Mouse (Mus musculus): ENCODE results near the gene Sertad2. TPM values are rescaled to one million over a fixed set of nuclear protein-coding genes. Genes with fewer than 3 reads are reported as not detected.

The Sertad2 gene
- polyA plus RNA-seq, 1 experiment, result 57.1 TPM

- no peak for DNase-seq
- no peak for TF ChIP-seq POLR2A (IDR thresholded peaks at IDR 0.05; ENCODE audit: borderline replicate concordance, extremely low read depth, low read depth, low read length)
- TF ChIP-seq CTCF (IDR thresholded peaks at IDR 0.05; ENCODE audit: insufficient read depth, low read length), result no peak
- whole genome bisulfite sequencing, result 60% methylated on average over 6 of the region's 6 CpGs
- Histone ChIP-seq H3K4me3 (replicated peaks; ENCODE audit: extremely low read depth, low read depth, low read length) (no peak overlapping the region), H3K4me1 (ENCODE audit: control insufficient read depth, insufficient read depth, low read length) (peaks cover 8% of the 10 kb centered on the region)
Measured at GRCm38 (mm10) chr11:20646142-20646541, 103.1 kb downstream of the Sertad2 start.

GRCm38 (mm10) chr11:20646986-20647726 is 104.1 kb downstream of the Sertad2 start:
- H3K4me1 ChIP-seq (ENCODE audit: control insufficient read depth, insufficient read depth, low read length), result peaks cover 8% of the 10 kb centered on the region
- no peak for DNase-seq
- H3K4me3 ChIP-seq (replicated peaks; ENCODE audit: extremely low read depth, low read depth, low read length), result no peak overlapping the region
- WGBS, result 51% methylated on average over 10 of the region's 10 CpGs
- TF ChIP-seq CTCF (IDR thresholded peaks at IDR 0.05; ENCODE audit: insufficient read depth, low read length), result no peak
- TF ChIP-seq POLR2A (IDR thresholded peaks at IDR 0.05; ENCODE audit: borderline replicate concordance, extremely low read depth, low read depth, low read length), result no peak

GRCm38 (mm10) chr11:20647902-20648625 is 105.0 kb downstream of the Sertad2 start:
- WGBS, result 50% methylated on average over 19 of the region's 19 CpGs
- no peak overlapping the region for H3K4me3 ChIP-seq (replicated peaks; ENCODE audit: extremely low read depth, low read depth, low read length)
- no peak for TF ChIP-seq CTCF (IDR thresholded peaks at IDR 0.05; ENCODE audit: insufficient read depth, low read length)
- H3K4me1 ChIP-seq (ENCODE audit: control insufficient read depth, insufficient read depth, low read length), result peaks cover 8% of the 10 kb centered on the region
- no peak for DNase-seq

GRCm38 (mm10) chr11:20649477-20649876 is 106.4 kb downstream of the Sertad2 start:
- H3K4me1 ChIP-seq (ENCODE audit: control insufficient read depth, insufficient read depth, low read length), result peaks cover 8% of the 10 kb centered on the region
- TF ChIP-seq CTCF (IDR thresholded peaks at IDR 0.05; ENCODE audit: insufficient read depth, low read length), result no peak
- no peak for TF ChIP-seq POLR2A (IDR thresholded peaks at IDR 0.05; ENCODE audit: borderline replicate concordance, extremely low read depth, low read depth, low read length)
- no peak for DNase-seq
- 80% methylated on average over 5 of the region's 5 CpGs for WGBS
- H3K4me3 ChIP-seq (replicated peaks; ENCODE audit: extremely low read depth, low read depth, low read length), result no peak overlapping the region

GRCm38 (mm10) chr11:20650006-20650639 is 107.1 kb downstream of the Sertad2 start:
- 92% methylated on average over 17 of the region's 17 CpGs for WGBS
- Histone ChIP-seq H3K4me3 (replicated peaks; ENCODE audit: extremely low read depth, low read depth, low read length) (no peak overlapping the region), H3K4me1 (ENCODE audit: control insufficient read depth, insufficient read depth, low read length) (peaks cover 8% of the 10 kb centered on the region)
- no peak for DNase-seq
- TF ChIP-seq CTCF (IDR thresholded peaks at IDR 0.05; ENCODE audit: insufficient read depth, low read length) (no peak), POLR2A (IDR thresholded peaks at IDR 0.05; ENCODE audit: borderline replicate concordance, extremely low read depth, low read depth, low read length) (no peak)

- H3K4me3 ChIP-seq (replicated peaks; ENCODE audit: extremely low read depth, low read depth, low read length), result no peak overlapping the region
- 43% methylated on average over 1 of the region's 1 CpGs for WGBS
- no peak for TF ChIP-seq CTCF (IDR thresholded peaks at IDR 0.05; ENCODE audit: insufficient read depth, low read length)
- no peak for TF ChIP-seq POLR2A (IDR thresholded peaks at IDR 0.05; ENCODE audit: borderline replicate concordance, extremely low read depth, low read depth, low read length)
- DNase-seq, result no peak
- H3K4me1 ChIP-seq (ENCODE audit: control insufficient read depth, insufficient read depth, low read length), result peaks cover 3% of the 10 kb centered on the region; the same call in 1 of the 2 replicates
Measured at GRCm38 (mm10) chr11:20651166-20651565, 108.1 kb downstream of the Sertad2 start.

GRCm38 (mm10) chr11:20655795-20656710 is 113.0 kb downstream of the Sertad2 start:
- DNase-seq, result no peak
- 30% methylated on average over 18 of the region's 18 CpGs for whole genome bisulfite sequencing
- H3K4me1 ChIP-seq (ENCODE audit: control insufficient read depth, insufficient read depth, low read length), result no peaks in the 10 kb centered on the region; the same call in 1 of the 2 replicates
- TF ChIP-seq CTCF (IDR thresholded peaks at IDR 0.05; ENCODE audit: insufficient read depth, low read length), result no peak
- TF ChIP-seq POLR2A (IDR thresholded peaks at IDR 0.05; ENCODE audit: borderline replicate concordance, extremely low read depth, low read depth, low read length), result no peak
- no peak overlapping the region for H3K4me3 ChIP-seq (replicated peaks; ENCODE audit: extremely low read depth, low read depth, low read length)

- 58% methylated on average over 10 of the region's 10 CpGs for WGBS
- no peaks in the 10 kb centered on the region; the same call in 1 of the 2 replicates for H3K4me1 ChIP-seq (ENCODE audit: control insufficient read depth, insufficient read depth, low read length)
- TF ChIP-seq POLR2A (IDR thresholded peaks at IDR 0.05; ENCODE audit: borderline replicate concordance, extremely low read depth, low read depth, low read length), result no peak
- no peak for TF ChIP-seq CTCF (IDR thresholded peaks at IDR 0.05; ENCODE audit: insufficient read depth, low read length)
- no peak for DNase-seq
- no peak overlapping the region for H3K4me3 ChIP-seq (replicated peaks; ENCODE audit: extremely low read depth, low read depth, low read length)
Measured at GRCm38 (mm10) chr11:20656711-20657057, 113.6 kb downstream of the Sertad2 start.

GRCm38 (mm10) chr11:20659094-20659493 is 116.0 kb downstream of the Sertad2 start:
- 38% methylated on average over 3 of the region's 3 CpGs for WGBS
- no peak for TF ChIP-seq POLR2A (IDR thresholded peaks at IDR 0.05; ENCODE audit: borderline replicate concordance, extremely low read depth, low read depth, low read length)
- TF ChIP-seq CTCF (IDR thresholded peaks at IDR 0.05; ENCODE audit: insufficient read depth, low read length), result no peak
- Histone ChIP-seq H3K4me3 (replicated peaks; ENCODE audit: extremely low read depth, low read depth, low read length) (no peak overlapping the region), H3K4me1 (ENCODE audit: control insufficient read depth, insufficient read depth, low read length) (no peaks in the 10 kb centered on the region; the same call in 1 of the 2 replicates)
- no peak for DNase-seq

Data from lung, adult 2 months (tissue).